Mouse (Mus musculus) leukemia stem cell, adult 10-12 weeks (primary cell): ENCODE data around the gene Styxl1. TPM values are rescaled to one million over a fixed set of nuclear protein-coding genes. Genes with fewer than 3 reads are reported as not detected.

Source experiments
- polyA plus RNA-seq: library from polyadenylated mRNA; stranded (reverse); fragments of >175 nt; gene quantifications from 2 replicates; pipeline ENCODE4 v1.2.3, GENCODE M21; 2012; ENCODE audit warnings: low replicate concordance

The Styxl1 gene
- polyA plus RNA-seq: not detected in 2 replicates

GRCm38 (mm10) chr5:135777796-135778470 is at the start of gene Styxl1:
Gene Styxl1 (minus strand): TSS chr5:135778385.

GRCm38 (mm10) chr5:135806555-135807262 is 28.5 kb upstream of the Styxl1 start, which contains the start of gene Srrm3:
Gene Srrm3 (plus strand): TSS chr5:135806890.

GRCm38 (mm10) chr5:135778471-135779445 is 573 bp upstream of the Styxl1 start, which contains the start of gene Mdh2:
Gene Mdh2 (plus strand): TSS chr5:135778480.

GRCm38 (mm10) chr5:135743741-135744609 is 34.2 kb downstream of the Styxl1 start, which contains the start of gene Tmem120a:
Gene Tmem120a (minus strand): TSS chr5:135744448.

Other genes with a start within 250 kb of the Styxl1 start
- 2.3 and 5.1 TPM in 2 replicates for gene Hip1, start 233.3 kb downstream of the Styxl1 start, polyA plus RNA-seq
- not detected in 2 replicates for gene Ccl26, start 214.8 kb downstream of the Styxl1 start, polyA plus RNA-seq
- gene Ccl24, start 205.3 kb downstream of the Styxl1 start, polyA plus RNA-seq: 0.61 TPM in 1 of 2 replicates, not detected in the other
- gene Rhbdd2, start 145.8 kb downstream of the Styxl1 start, polyA plus RNA-seq: 34.6 and 36.0 TPM in 2 replicates
- 93.9 and 171 TPM in 2 replicates for gene Por, start 108.4 kb downstream of the Styxl1 start, polyA plus RNA-seq
- gene Tmem120a, start 33.9 kb downstream of the Styxl1 start, polyA plus RNA-seq: 12.3 and 15.8 TPM in 2 replicates
- 199 and 638 TPM in 2 replicates for gene Mdh2, start 95 bp upstream of the Styxl1 start, polyA plus RNA-seq
- not detected in 2 replicates for gene Srrm3, start 28.5 kb upstream of the Styxl1 start, polyA plus RNA-seq
- gene Hspb1, start 109.5 kb upstream of the Styxl1 start, polyA plus RNA-seq: 0.27 and 0.68 TPM in 2 replicates
- gene Ywhag, start 156.2 kb upstream of the Styxl1 start, polyA plus RNA-seq: 66.6 and 168 TPM in 2 replicates
- 0.08 and 0.55 TPM in 2 replicates for gene Ssc4d, start 196.1 kb upstream of the Styxl1 start, polyA plus RNA-seq
- gene Zp3, start 201.7 kb upstream of the Styxl1 start, polyA plus RNA-seq: not detected in 2 replicates
- 22.8 and 36.0 TPM in 2 replicates for gene Dtx2, start 216.4 kb upstream of the Styxl1 start, polyA plus RNA-seq